Comparison of ENCODE assay signal across 13 mouse cellular contexts in the genomic region with DNA sequence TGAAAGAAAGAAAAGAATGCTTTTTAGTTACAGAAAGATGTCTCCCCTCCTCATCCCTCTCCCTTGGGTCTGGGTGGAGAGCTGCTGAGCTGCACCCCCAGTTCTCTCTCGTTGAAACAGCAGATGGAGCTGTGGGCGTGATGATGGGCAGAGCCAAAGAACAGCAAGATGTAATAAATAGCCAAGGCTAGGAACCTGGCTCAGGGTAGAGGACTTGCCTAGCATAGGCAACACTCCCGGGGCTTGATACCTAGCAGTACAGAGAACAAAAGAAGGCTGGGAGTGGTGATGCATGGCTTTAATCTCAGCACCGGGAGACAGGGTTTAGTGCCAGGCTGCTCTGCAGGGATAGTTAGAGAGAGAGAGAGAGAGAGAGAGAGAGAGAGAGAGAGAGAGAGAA. TPM values are rescaled to one million over a fixed set of nuclear protein-coding genes. Genes with fewer than 3 reads are reported as not detected.
DNase-seq lines count a peak whose midpoint lies in the region; ATAC-seq and TF ChIP-seq lines count a peak whose summit lies in the region.
"Had no signal": no experiment of that assay in that cellular context is flagged by ENCODE, and none has a peak within 500 bp of the region (broad histone marks: within the 10 kb centered on the region; RNA-seq: fewer than 3 reads in every experiment).

No protein-coding gene starts in this region.

- peak; percentile 17 for DNase-seq in midbrain, postnatal 0 days (ENCODE audit: low spot score)
- DNase-seq in frontal cortex, postnatal 10 days (ENCODE audit: low spot score in 2 of 2): peak; percentile 24 to 33
- DNase-seq in layer of hippocampus, postnatal 36 days: peak; percentile 79
- peak; percentile 74 for DNase-seq in right cerebral cortex, postnatal 25 days
- no peak for DNase-seq in thymus, postnatal 14 days
- no peak for DNase-seq in urinary bladder, adult 18-20 months (ENCODE audit: low spot score in 2 of 2)
- DNase-seq in thymus, postnatal 25 days: no peak
- DNase-seq: gastrocnemius, postnatal 10 days had no signal

- ATAC-seq in midbrain, postnatal 0 days (ENCODE audit: low FRiP score): no peak
- ATAC-seq in midbrain, embryonic 13.5 days: no peak

- H3K27me3 ChIP-seq in midbrain, postnatal 0 days (ENCODE audit: insufficient read depth, low read length): no peaks in the 10 kb centered on the region
- no peaks in the 10 kb centered on the region for H3K27me3 ChIP-seq in midbrain, embryonic 13.5 days

- no peak overlapping the region for H3K27ac ChIP-seq in midbrain, postnatal 0 days (ENCODE audit: low read depth, low read length)
- H3K27ac ChIP-seq in midbrain, embryonic 13.5 days: no peak overlapping the region
- H3K27ac ChIP-seq: macrophage had no signal

- peaks cover 8% of the 10 kb centered on the region for H3K36me3 ChIP-seq in midbrain, postnatal 0 days (ENCODE audit: insufficient read depth, low read length)
- peaks cover 36% of the 10 kb centered on the region for H3K36me3 ChIP-seq in midbrain, embryonic 13.5 days

- H3K4me2 ChIP-seq in midbrain, postnatal 0 days (ENCODE audit: low read depth, low read length, poor library complexity, severe bottlenecking): no peak overlapping the region
- no peak overlapping the region for H3K4me2 ChIP-seq in midbrain, embryonic 13.5 days (replicated peaks)
- H3K4me2 ChIP-seq: liver, embryonic 11.5 days had no signal

- H3K4me3 ChIP-seq in midbrain, postnatal 0 days (ENCODE audit: low read depth, low read length): no peak overlapping the region
- H3K4me3 ChIP-seq in midbrain, embryonic 13.5 days (replicated peaks): no peak overlapping the region
- H3K4me3 ChIP-seq: erythroblast, embryonic 14.5 days had no signal

- TF ChIP-seq CTCF in midbrain, postnatal 0 days (IDR thresholded peaks at IDR 0.05): no peak; the same call in 1 of the 2 replicates

- no peaks in the 10 kb centered on the region for H3K9me3 ChIP-seq in midbrain, postnatal 0 days (ENCODE audit: low read length)
- H3K9me3 ChIP-seq in midbrain, embryonic 13.5 days: no peaks in the 10 kb centered on the region
- H3K9me3 ChIP-seq: G1E had no signal

- WGBS in midbrain, postnatal 0 days: 39% methylated on average over 4 of the region's 4 CpGs
- 40% methylated on average over 4 of the region's 4 CpGs for WGBS in midbrain, embryonic 13.5 days

- no peaks in the 10 kb centered on the region for H3K4me1 ChIP-seq in midbrain, postnatal 0 days (ENCODE audit: insufficient read depth, low read length)
- H3K4me1 ChIP-seq in midbrain, embryonic 13.5 days (replicated peaks): peaks cover 5% of the 10 kb centered on the region

- H3K9ac ChIP-seq in midbrain, postnatal 0 days (replicated peaks; ENCODE audit: low read length, poor library complexity, severe bottlenecking): no peak overlapping the region
- H3K9ac ChIP-seq in midbrain, embryonic 13.5 days (replicated peaks): no peak overlapping the region

RNA-seq across cellular contexts. Expression of gene Prdm10, which starts 50.9 kb away (rescaled TPM):
- 14.8 and 17.3 TPM in 2 replicates for total RNA-seq in midbrain, postnatal 0 days (2014; rRNA removed)
- 4.6 and 5.0 TPM in 2 replicates for polyA plus RNA-seq in midbrain, postnatal 0 days (2015; fragmentation: Nextera tagmentation; extraction: Ambion mirVana)
- polyA plus RNA-seq in midbrain, embryonic 13.5 days (2015; fragmentation: Nextera tagmentation; extraction: Ambion mirVana): 9.1 and 9.5 TPM in 2 replicates
- total RNA-seq in layer of hippocampus, postnatal 36 days (2021): 10 to 100 TPM; 22.6 to 23.4 TPM

RNA-seq across cellular contexts. Expression of gene Nfrkb, which starts 54.7 kb away (rescaled TPM):
- 38.1 and 43.4 TPM in 2 replicates for total RNA-seq in midbrain, postnatal 0 days (2014; rRNA removed)
- 20.8 and 24.0 TPM in 2 replicates for polyA plus RNA-seq in midbrain, postnatal 0 days (2015; fragmentation: Nextera tagmentation; extraction: Ambion mirVana)
- polyA plus RNA-seq in midbrain, embryonic 13.5 days (2015; fragmentation: Nextera tagmentation; extraction: Ambion mirVana): 30.2 and 32.1 TPM in 2 replicates
- 10 to 100 TPM; 30.6 to 34.8 TPM for total RNA-seq in layer of hippocampus, postnatal 36 days (2021)

Comparison
In these comparisons a context has a peak if more than half of its experiments do, and no peak if none do; other contexts are left out.
1. DNase-seq: peak in midbrain, postnatal 0 days (single experiment), frontal cortex, postnatal 10 days (2 of 2), layer of hippocampus, postnatal 36 days (2 of 2) and right cerebral cortex, postnatal 25 days (single experiment); none in thymus, postnatal 14 days (single experiment), urinary bladder, adult 18-20 months (0 of 2) and thymus, postnatal 25 days (single experiment).